Mouse (Mus musculus) 3134 (cell line): ENCODE data around the gene Rasgef1a.
A peak's percentile ranks its signal among the peaks of the same experiment; 100 is the strongest.

Source experiments
- DNase-seq: peaks from one replicate; pipeline ENCODE4 v3.0.0-alpha.2; 2011; ENCODE audit warnings: low spot score; ENCODE audit not compliant: insufficient read length; ENCODE audit errors: extremely low read depth

The Rasgef1a gene

GRCm38 (mm10) chr6:118022898-118023635, 11.8 kb downstream of the Rasgef1a start:
- DNase-seq = no peak

GRCm38 (mm10) chr6:118027036-118027435, 15.8 kb downstream of the Rasgef1a start:
- no peak for DNase-seq

- DNase-seq = no peak
Measured at GRCm38 (mm10) chr6:118031467-118031866, 20.2 kb downstream of the Rasgef1a start.

- DNase-seq = no peak
Measured at GRCm38 (mm10) chr6:118035639-118036038, 24.4 kb downstream of the Rasgef1a start.

GRCm38 (mm10) chr6:118036118-118036805, 25.0 kb downstream of the Rasgef1a start:
- no peak for DNase-seq

- no peak for DNase-seq
Measured at GRCm38 (mm10) chr6:118036866-118037265, 25.6 kb downstream of the Rasgef1a start.

GRCm38 (mm10) chr6:118045180-118045579, 33.9 kb downstream of the Rasgef1a start:
- DNase-seq = no peak

- no peak for DNase-seq
Measured at GRCm38 (mm10) chr6:118045892-118046291, 34.7 kb downstream of the Rasgef1a start.

- DNase-seq = no peak
Measured at GRCm38 (mm10) chr6:118046511-118046910, 35.3 kb downstream of the Rasgef1a start.

GRCm38 (mm10) chr6:118046924-118047323, 35.7 kb downstream of the Rasgef1a start:
- no peak for DNase-seq

- DNase-seq = peak; percentile 63
Measured at GRCm38 (mm10) chr6:118047811-118048505, 36.7 kb downstream of the Rasgef1a start.

- no peak for DNase-seq
Measured at GRCm38 (mm10) chr6:118049776-118050175, 38.5 kb downstream of the Rasgef1a start.

GRCm38 (mm10) chr6:118051474-118051873, 40.2 kb downstream of the Rasgef1a start:
- DNase-seq = no peak

- no peak for DNase-seq
Measured at GRCm38 (mm10) chr6:118055209-118055608, 44.0 kb downstream of the Rasgef1a start.

GRCm38 (mm10) chr6:118061266-118061665, 50.0 kb downstream of the Rasgef1a start:
- no peak for DNase-seq

- DNase-seq = no peak
Measured at GRCm38 (mm10) chr6:118063266-118063665, 52.0 kb downstream of the Rasgef1a start.

- DNase-seq = no peak
Measured at GRCm38 (mm10) chr6:118064968-118065530, 53.8 kb downstream of the Rasgef1a start.

- DNase-seq = no peak
Measured at GRCm38 (mm10) chr6:118065837-118066198, 54.6 kb downstream of the Rasgef1a start.

GRCm38 (mm10) chr6:118066199-118067081, 55.2 kb downstream of the Rasgef1a start:
- no peak for DNase-seq

- no peak for DNase-seq
Measured at GRCm38 (mm10) chr6:118067720-118068119, 56.5 kb downstream of the Rasgef1a start.
